Mouse (Mus musculus) E14TG2a.4 (cell line): ENCODE measurements around the gene Trmt112.

ENCODE experiments used
- H3K27me3 ChIP-seq: 2 replicates; pipeline ENCODE4 v1.6.1; 2014; ENCODE audit warnings: low read length, control low read depth; ENCODE audit not compliant: insufficient read depth
- H3K36me3 ChIP-seq: 2 replicates; pipeline ENCODE4 v1.6.1; 2014; ENCODE audit warnings: low read length, control low read depth; ENCODE audit not compliant: insufficient read depth
- H3K4me1 ChIP-seq: replicated peaks from 2 replicates; pipeline ENCODE4 v1.6.1; 2014; ENCODE audit warnings: low read depth, low read length, control low read depth
- H3K4me3 ChIP-seq: replicated peaks from 2 replicates; pipeline ENCODE4 v1.5.1; 2014; ENCODE audit warnings: mild to moderate bottlenecking, low read length
- H3K9me3 ChIP-seq: 2 replicates; pipeline ENCODE4 v1.6.1; 2014; ENCODE audit warnings: low read length, control low read depth
- CTCF ChIP-seq: conservative IDR thresholded peaks from 2 replicates; pipeline ENCODE4 v1.5.1; 2014; ENCODE audit warnings: low read length
- NANOG ChIP-seq: IDR thresholded peaks from 2 replicates; pipeline ENCODE4 v1.6.1; 2014; ENCODE audit warnings: borderline replicate concordance, low read length, mixed read lengths
- POU5F1 ChIP-seq: IDR thresholded peaks from 2 replicates; pipeline ENCODE4 v1.6.1; 2014; ENCODE audit warnings: low read length, borderline replicate concordance

Trmt112 gene

GRCm38 (mm10) chr19:6919876-6920740, 10.6 kb downstream of the Trmt112 start:
- Histone ChIP-seq H3K9me3 (no peaks in the 10 kb centered on the region), H3K4me1 (peaks cover 55% of the 10 kb centered on the region), H3K36me3 (peaks cover 32% of the 10 kb centered on the region), H3K4me3 (peak overlapping the region; percentile 84), H3K27me3 (peaks cover 25% of the 10 kb centered on the region)
- TF ChIP-seq POU5F1 (no peak), NANOG (no peak), CTCF (no peak)

DNA sequence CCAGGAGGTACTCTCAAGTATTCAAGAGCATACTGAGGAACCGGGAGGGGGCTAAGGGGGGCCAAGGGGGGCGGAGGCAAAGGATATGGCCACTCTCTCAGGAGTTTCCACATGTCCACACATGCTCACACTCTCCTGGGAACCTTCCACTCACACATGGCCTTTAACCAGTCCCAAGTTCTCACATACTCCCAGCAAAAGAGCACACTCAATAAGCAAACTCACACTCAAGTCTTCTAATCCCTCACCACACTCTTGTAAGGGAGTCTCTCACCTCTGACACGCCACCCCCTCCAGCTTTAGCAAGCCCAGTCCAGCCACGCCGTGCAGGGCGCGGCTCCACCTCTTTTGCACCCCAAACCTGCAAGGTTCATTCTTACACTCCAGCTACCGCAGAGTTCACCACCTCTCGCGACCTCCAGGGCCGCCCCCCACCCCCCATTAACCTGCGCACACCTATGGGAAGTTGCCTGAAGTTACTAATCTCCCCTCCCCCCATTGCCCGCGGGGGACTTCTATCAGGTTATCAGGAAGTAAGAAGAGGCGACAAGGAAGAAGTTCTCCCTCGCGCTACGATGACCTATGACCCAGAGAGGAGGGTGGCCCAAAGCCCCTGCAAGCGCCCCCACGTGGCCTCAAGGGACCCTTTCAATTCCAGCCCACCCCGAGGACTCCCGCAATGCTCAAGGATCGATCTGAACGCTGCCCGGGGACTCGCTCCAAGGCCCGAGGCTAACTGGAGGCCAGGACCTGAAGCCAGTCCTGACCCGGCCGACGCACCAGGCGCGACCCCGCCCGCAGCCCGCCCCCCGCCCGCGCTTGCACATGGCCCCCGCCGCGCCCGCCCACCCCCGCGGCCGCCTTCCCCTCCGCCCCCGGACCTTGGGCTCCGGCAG, 11.5 kb downstream of the Trmt112 start:
- TF ChIP-seq POU5F1 (no peak), NANOG (no peak), CTCF (no peak)
- Histone ChIP-seq H3K27me3 (peaks cover 34% of the 10 kb centered on the region), H3K4me3 (peak overlapping the region; percentile 84), H3K36me3 (peaks cover 25% of the 10 kb centered on the region), H3K4me1 (peaks cover 58% of the 10 kb centered on the region), H3K9me3 (no peaks in the 10 kb centered on the region)

DNA sequence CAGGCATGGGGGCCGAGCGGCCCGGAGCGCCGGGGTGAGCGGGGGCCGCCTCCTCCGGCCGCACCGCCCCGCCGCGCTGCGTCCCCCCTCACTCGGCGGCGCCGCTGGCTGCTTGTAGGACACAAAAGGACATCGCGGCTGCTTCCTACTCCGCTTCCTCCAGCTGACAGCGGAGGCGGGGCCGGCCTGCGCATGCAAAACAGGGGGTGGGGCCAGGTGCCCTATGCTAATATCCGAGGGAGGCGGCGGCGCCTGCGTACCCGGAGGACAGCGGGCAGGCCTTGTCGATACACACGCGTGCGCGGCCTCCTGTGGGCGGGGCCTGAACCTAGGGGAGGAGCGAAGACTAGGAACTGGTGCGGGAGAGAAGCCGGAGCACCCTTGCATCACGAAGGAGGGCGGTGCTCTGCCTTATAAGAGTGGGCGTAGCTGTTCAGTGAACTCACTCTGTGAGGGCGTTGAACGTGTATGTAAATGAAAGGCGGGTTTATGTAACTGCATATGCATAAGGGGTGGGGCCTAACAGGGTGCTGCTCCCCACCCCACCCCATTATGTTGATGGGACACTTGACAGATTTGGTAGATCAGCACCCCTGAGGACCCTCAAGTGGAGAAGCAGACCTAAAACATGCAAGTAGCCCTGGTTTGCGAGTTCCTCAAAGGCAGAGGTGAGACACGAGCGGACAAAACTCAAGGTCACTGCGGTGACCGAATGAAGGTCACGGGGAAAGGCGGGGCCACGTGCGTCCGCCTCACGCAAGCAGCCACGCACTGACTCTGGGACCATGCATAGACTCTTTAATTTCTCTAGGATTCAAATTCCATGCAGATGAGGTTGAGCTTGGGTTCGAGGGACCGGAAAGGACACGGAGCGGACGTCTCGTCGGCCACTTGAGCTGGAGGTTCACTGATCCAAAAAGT, 12.4 kb downstream of the Trmt112 start, which contains the start of gene Esrra:
Esrra (minus strand) TSS at position 167 of the 921 bp plus-strand sequence.
- no peaks in the 10 kb centered on the region for H3K9me3 ChIP-seq
- H3K27me3 ChIP-seq: peaks cover 43% of the 10 kb centered on the region
- peak within 1 kb of the TSS; percentile 84 for H3K4me3 ChIP-seq
- peaks cover 21% of the 10 kb centered on the region for H3K36me3 ChIP-seq
- TF ChIP-seq POU5F1 (peak; percentile 90), CTCF (no peak)
- H3K4me1 ChIP-seq: peaks cover 63% of the 10 kb centered on the region

DNA sequence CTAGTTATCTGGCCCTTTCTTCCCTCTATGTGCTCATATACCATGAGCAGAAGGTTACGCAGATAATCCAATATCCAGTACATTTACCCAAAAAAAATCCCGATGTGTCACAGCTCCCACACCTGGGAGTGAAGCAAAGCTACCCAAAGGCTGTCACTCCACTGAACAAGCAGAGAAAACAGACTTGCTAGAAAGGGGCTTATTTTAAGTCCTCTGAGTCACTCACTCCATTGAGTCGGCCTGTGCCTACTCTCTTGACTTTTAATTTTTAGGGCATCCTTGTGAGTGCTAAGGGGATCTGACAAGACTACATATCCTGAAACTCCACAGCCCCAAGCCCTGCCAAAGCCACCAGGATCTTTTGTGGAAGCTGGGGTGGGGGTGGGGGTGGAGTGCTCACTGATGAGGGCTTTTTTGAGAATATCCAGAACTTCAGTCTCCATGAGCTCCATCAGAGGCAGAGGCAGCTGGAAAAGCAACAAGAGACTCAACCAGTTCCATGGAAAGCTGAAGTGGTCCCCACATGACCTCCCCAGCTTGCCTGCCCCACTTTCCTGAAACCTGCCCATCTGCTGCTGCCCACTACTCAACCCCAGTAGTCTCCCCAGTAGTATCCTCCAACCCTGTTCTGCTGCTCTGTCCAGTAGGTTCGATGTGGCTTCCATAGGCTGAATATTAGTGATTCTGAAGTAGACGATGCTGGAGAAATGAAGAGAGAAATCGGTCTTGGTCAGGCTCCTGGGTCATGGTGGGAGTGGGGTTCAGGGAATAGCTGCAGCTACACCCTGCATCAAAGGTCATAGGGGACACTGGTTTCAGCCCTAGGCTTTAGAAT, 13.6 kb downstream of the Trmt112 start:
- Histone ChIP-seq H3K9me3 (no peaks in the 10 kb centered on the region), H3K4me1 (peaks cover 76% of the 10 kb centered on the region), H3K27me3 (peaks cover 55% of the 10 kb centered on the region), H3K36me3 (peaks cover 21% of the 10 kb centered on the region), H3K4me3 (no peak overlapping the region; the same call in 1 of the 2 replicates)
- TF ChIP-seq CTCF (no peak), NANOG (no peak), POU5F1 (no peak)

GRCm38 (mm10) chr19:6924461-6925306, 15.2 kb downstream of the Trmt112 start:
- Histone ChIP-seq H3K4me1 (peaks cover 77% of the 10 kb centered on the region), H3K9me3 (no peaks in the 10 kb centered on the region), H3K27me3 (peaks cover 60% of the 10 kb centered on the region), H3K4me3 (peak overlapping the region; percentile 67), H3K36me3 (peaks cover 5% of the 10 kb centered on the region)
- TF ChIP-seq NANOG (no peak), CTCF (peak; percentile 68)

- TF ChIP-seq NANOG (no peak), CTCF (no peak), POU5F1 (no peak)
These were observed 15.7 kb downstream of the Trmt112 start, which contains the start of gene Catsperz for GRCm38 (mm10) chr19:6925307-6925573. TSS of gene Catsperz (minus strand) at chr19:6925380.

More at GRCm38 (mm10) chr19:6925307-6925573, 15.7 kb downstream of the Trmt112 start, which contains the start of gene Catsperz:
- Histone ChIP-seq H3K4me3 (peak within 1 kb of the TSS; percentile 67), H3K36me3 (no peaks in the 10 kb centered on the region), H3K9me3 (no peaks in the 10 kb centered on the region), H3K4me1 (peaks cover 75% of the 10 kb centered on the region), H3K27me3 (peaks cover 60% of the 10 kb centered on the region)
